Mouse (Mus musculus) cerebral cortex, adult 2 months (tissue): ENCODE measurements around the gene Trpm8.

ENCODE experiments used
- WGBS: fragments of 180-500 bp; shearing (Covaris S2); methylation state at CpG from one replicate; pipeline ENCODE4 v1.1.7; 2018; 5-methylcytosine and 5-hydroxymethylcytosine counted together

Gene Trpm8

GRCm38 (mm10) chr1:88301121-88302014 lies 23.9 kb downstream of the Trpm8 start:
- 71% methylated on average over 9 of the region's 9 CpGs for WGBS

- 66% methylated on average over 14 of the region's 14 CpGs for WGBS
These were observed 24.7 kb downstream of the Trpm8 start for GRCm38 (mm10) chr1:88302057-88302740.

- 60% methylated on average over 6 of the region's 6 CpGs for WGBS
These were observed 26.3 kb downstream of the Trpm8 start for GRCm38 (mm10) chr1:88303762-88304161.

GRCm38 (mm10) chr1:88304261-88304985 lies 27.0 kb downstream of the Trpm8 start:
- WGBS, result 57% methylated on average over 8 of the region's 8 CpGs

- 46% methylated on average over 6 of the region's 6 CpGs for WGBS
These were observed 27.7 kb downstream of the Trpm8 start for GRCm38 (mm10) chr1:88305018-88305795.

GRCm38 (mm10) chr1:88306543-88306942 lies 29.1 kb downstream of the Trpm8 start:
- WGBS, result 58% methylated on average over 1 of the region's 1 CpGs

- 64% methylated on average over 12 of the region's 12 CpGs for WGBS
These were observed 29.7 kb downstream of the Trpm8 start for GRCm38 (mm10) chr1:88307180-88307579.

GRCm38 (mm10) chr1:88309020-88309419 lies 31.6 kb downstream of the Trpm8 start:
- WGBS, result 52% methylated on average over 2 of the region's 2 CpGs

GRCm38 (mm10) chr1:88309905-88310304 lies 32.4 kb downstream of the Trpm8 start:
- 50% methylated on average over 3 of the region's 3 CpGs for WGBS

GRCm38 (mm10) chr1:88310349-88310748 lies 32.9 kb downstream of the Trpm8 start:
- 63% methylated on average over 3 of the region's 3 CpGs for WGBS

GRCm38 (mm10) chr1:88317279-88317678 lies 39.8 kb downstream of the Trpm8 start:
- 100% methylated on average over 1 of the region's 1 CpGs for WGBS

- WGBS, result 75% methylated on average over 6 of the region's 6 CpGs
These were observed 41.1 kb downstream of the Trpm8 start for GRCm38 (mm10) chr1:88318531-88319060.

GRCm38 (mm10) chr1:88320821-88321395 lies 43.4 kb downstream of the Trpm8 start:
- 42% methylated on average over 7 of the region's 7 CpGs for WGBS

GRCm38 (mm10) chr1:88323101-88323500 lies 45.6 kb downstream of the Trpm8 start:
- 84% methylated on average over 3 of the region's 3 CpGs for WGBS

GRCm38 (mm10) chr1:88339481-88339880 lies 62.0 kb downstream of the Trpm8 start:
- WGBS, result 84% methylated on average over 9 of the region's 9 CpGs

GRCm38 (mm10) chr1:88342615-88343014 lies 65.2 kb downstream of the Trpm8 start:
- 86% methylated on average over 3 of the region's 3 CpGs for WGBS

- WGBS, result 17% methylated on average over 3 of the region's 3 CpGs
These were observed 68.1 kb downstream of the Trpm8 start for GRCm38 (mm10) chr1:88345580-88345979.

- 84% methylated on average over 5 of the region's 5 CpGs for WGBS
These were observed 71.1 kb downstream of the Trpm8 start for GRCm38 (mm10) chr1:88348496-88349005.

- 90% methylated on average over 9 of the region's 9 CpGs for WGBS
These were observed 73.3 kb downstream of the Trpm8 start for GRCm38 (mm10) chr1:88350761-88351160.

GRCm38 (mm10) chr1:88355025-88355424 lies 77.6 kb downstream of the Trpm8 start:
- WGBS, result 96% methylated on average over 12 of the region's 12 CpGs

- WGBS, result 95% methylated on average over 3 of the region's 3 CpGs
These were observed 78.2 kb downstream of the Trpm8 start for GRCm38 (mm10) chr1:88355681-88356080.
